Mouse (Mus musculus) bone marrow, adult 2 months (tissue): Measurements from ENCODE around the gene Usp42. TPM values are rescaled to one million over a fixed set of nuclear protein-coding genes. Genes with fewer than 3 reads are reported as not detected.

Source experiments
- H3K27ac ChIP-seq: fragments of 200-500 bp; 2 replicates; pipeline ENCODE4 v1.5.1; 2012; ENCODE audit warnings: low read depth, mild to moderate bottlenecking, control low read depth, inconsistent platforms, low read length; ENCODE audit not compliant: control insufficient read depth, poor library complexity, insufficient read depth
- H3K4me1 ChIP-seq: fragments of 200-500 bp; 2 replicates; pipeline ENCODE4 v1.6.1; 2011; ENCODE audit warnings: low read length; ENCODE audit not compliant: control insufficient read depth, insufficient read depth
- H3K4me3 ChIP-seq: fragments of 200-500 bp; replicated peaks from 2 replicates; pipeline ENCODE3; 2011; ENCODE audit warnings: mild to moderate bottlenecking, low read depth, low read length, control low read depth; ENCODE audit not compliant: control insufficient read depth
- CTCF ChIP-seq: fragments of 200-500 bp; IDR thresholded peaks from 2 replicates; pipeline ENCODE4 v1.5.1; 2011; ENCODE audit warnings: low read length, control low read depth; ENCODE audit not compliant: control insufficient read depth, insufficient read depth
- POLR2A ChIP-seq: fragments of 200-500 bp; IDR thresholded peaks from 2 replicates; pipeline ENCODE4 v1.6.1; 2011; ENCODE audit warnings: low read depth, mild to moderate bottlenecking, control low read depth, low read length, borderline replicate concordance; ENCODE audit not compliant: control insufficient read depth
- WGBS: fragments of 180-500 bp; shearing (Covaris S2); methylation state at CpG from one replicate; pipeline ENCODE4 v1.1.7; 2018; 5-methylcytosine and 5-hydroxymethylcytosine counted together
- polyA plus RNA-seq: library from polyadenylated mRNA; stranded (reverse); fragments of >200 nt; gene quantifications from 2 replicates; pipeline ENCODE4 v1.2.4, GENCODE M21; 2011; ENCODE audit warnings: low replicate concordance; ENCODE audit not compliant: missing spikeins, insufficient read depth, insufficient read length

Gene Usp42
- polyA plus RNA-seq, 1 experiment, result 6.2 TPM

DNA sequence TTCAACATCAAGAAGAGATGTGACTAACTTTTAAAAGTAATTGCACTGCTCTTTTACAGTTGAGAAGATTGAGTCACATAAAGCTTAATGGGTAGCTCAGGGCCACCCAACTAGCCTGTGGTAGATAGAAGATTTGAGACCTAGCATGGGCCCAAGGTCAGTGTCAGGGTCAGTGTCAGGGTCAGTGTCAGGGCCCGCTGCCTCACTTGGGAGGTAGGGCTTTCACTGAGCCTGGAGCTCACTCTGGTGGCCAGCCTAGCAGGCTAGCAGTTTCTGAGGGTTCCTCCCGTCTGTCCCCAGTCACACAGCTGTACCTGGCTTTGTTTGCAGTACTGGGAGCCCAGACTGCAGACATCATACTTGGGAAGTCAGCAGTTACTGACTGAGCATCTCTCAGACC, 62.7 kb downstream of the Usp42 start:
- 44% methylated on average over 2 of the region's 2 CpGs for WGBS
- H3K4me3 ChIP-seq, result no peak overlapping the region
- TF ChIP-seq POLR2A, result no peak
- peak; percentile 14; the same call in 1 of the 2 replicates for TF ChIP-seq CTCF
- H3K4me1 ChIP-seq, result no peaks in the 10 kb centered on the region; the same call in 1 of the 2 replicates
- no peak overlapping the region for H3K27ac ChIP-seq

DNA sequence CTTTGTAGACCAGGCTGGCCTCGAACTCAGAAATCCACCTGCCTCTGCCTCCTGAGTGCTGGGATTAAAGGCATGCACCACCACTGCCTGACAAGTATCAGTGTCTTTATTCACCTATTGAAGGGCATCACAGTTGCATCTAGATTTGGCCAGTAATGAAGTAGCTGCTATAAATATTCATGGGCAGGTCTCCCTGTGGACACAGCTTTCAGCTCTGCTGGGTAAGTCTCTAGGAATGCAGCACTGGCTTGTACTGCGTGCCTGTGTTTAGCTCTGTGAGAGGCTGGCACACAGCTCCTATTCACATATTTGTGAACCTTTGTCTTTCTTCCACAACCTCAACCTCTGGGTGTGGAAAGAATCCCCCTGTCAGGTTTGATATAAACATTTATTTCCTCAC, 63.2 kb downstream of the Usp42 start:
- Histone ChIP-seq H3K4me3 (no peak overlapping the region), H3K27ac (no peak overlapping the region), H3K4me1 (no peaks in the 10 kb centered on the region; the same call in 1 of the 2 replicates)
- TF ChIP-seq POLR2A (no peak), CTCF (no peak)
- WGBS, result 88% methylated on average over 2 of the region's 2 CpGs

DNA sequence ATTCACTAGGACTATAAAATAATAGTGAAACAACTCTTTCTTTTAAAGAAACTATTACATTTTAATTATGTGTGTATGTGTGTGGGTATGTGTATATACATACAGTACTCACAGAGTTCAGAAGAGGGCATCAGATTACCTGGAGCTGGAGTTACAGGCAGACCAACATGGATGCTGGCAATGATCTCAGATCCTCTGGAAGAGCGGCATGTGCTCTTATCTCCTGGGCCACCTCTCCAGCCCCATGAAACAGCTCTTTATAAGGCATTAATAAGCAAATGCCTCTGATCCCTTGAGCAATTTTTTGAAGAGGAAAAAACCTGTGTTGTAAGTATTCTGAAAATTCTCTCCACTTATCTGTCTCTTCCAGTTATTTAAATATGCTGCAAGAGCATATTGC, 66.1 kb downstream of the Usp42 start:
- TF ChIP-seq POLR2A (no peak), CTCF (no peak)
- WGBS, result 69% methylated on average over 1 of the region's 1 CpGs
- no peak overlapping the region for H3K27ac ChIP-seq
- no peak overlapping the region for H3K4me3 ChIP-seq
- H3K4me1 ChIP-seq, result no peaks in the 10 kb centered on the region; the same call in 1 of the 2 replicates

DNA sequence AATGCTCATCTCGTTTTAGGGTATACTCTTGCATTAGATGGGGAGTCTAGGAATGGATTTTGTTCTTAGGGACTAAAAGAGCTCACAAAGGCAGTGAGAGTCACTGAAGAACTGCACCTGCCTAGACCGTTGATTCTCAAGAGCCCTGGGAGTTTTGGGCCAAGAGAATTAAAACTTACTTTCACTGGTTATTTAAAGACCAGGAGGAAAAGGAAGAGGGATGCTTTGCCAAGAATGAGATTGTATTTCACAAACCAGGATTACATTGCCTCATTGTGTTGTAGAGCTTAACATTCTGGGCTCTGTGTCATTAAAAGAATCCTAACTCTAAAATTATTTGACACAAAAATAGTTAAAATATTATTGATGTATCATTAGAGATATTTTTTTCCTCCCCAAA, 66.5 kb downstream of the Usp42 start:
- no peak overlapping the region for H3K4me3 ChIP-seq
- H3K27ac ChIP-seq, result no peak overlapping the region
- H3K4me1 ChIP-seq, result no peaks in the 10 kb centered on the region; the same call in 1 of the 2 replicates
- WGBS, result 78% methylated on average over 2 of the region's 2 CpGs
- no peak for TF ChIP-seq POLR2A
- TF ChIP-seq CTCF, result no peak

DNA sequence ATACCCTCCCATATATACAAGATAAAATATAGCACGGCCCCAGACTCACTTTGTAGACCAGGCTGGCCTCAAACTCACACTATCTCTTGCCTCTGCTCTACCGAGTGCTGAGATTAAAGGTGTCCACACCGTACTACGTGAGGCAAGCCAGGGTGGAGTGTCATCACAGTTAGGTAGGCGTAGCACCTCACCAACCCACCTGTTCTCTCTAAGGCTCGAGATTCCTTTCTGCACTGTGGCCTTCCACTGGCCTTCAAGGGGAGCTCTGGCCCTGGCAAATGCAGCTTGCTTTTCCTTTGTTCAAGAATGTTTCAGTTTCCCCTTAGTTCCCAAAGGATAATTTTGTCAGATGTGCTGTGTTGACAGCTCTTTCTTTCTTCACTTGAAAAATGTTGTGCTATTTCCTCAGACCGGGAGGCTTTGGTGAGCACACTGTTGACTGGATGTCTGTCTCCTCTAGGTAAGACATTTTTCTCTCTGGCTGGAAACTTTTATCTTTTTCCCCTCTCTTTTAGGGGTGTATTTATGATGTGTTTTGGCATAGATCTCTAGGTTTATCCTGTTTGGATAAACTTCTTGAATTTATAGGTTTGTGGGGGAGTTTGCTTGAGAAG, 68.9 kb downstream of the Usp42 start:
- Histone ChIP-seq H3K4me1 (no peaks in the 10 kb centered on the region), H3K27ac (no peak overlapping the region), H3K4me3 (no peak overlapping the region)
- WGBS, result 77% methylated on average over 7 of the region's 7 CpGs
- no peak for TF ChIP-seq CTCF
- TF ChIP-seq POLR2A, result no peak

Other genes starting within 250 kb of the Usp42 start
- gene Rac1, start 204.2 kb downstream of the Usp42 start, polyA plus RNA-seq, result 75.0 and 92.5 TPM in 2 replicates
- 19.7 and 20.4 TPM in 2 replicates for gene Cyth3, start 109.8 kb downstream of the Usp42 start, polyA plus RNA-seq
- 67.6 and 84.5 TPM in 2 replicates for gene Eif2ak1, start 85.5 kb upstream of the Usp42 start, polyA plus RNA-seq
- not detected in 2 replicates for gene Ankrd61, start 165.4 kb upstream of the Usp42 start, polyA plus RNA-seq
- gene Aimp2, start 177.6 kb upstream of the Usp42 start, polyA plus RNA-seq, result 21.8 and 24.3 TPM in 2 replicates
- gene Pms2, start 177.7 kb upstream of the Usp42 start, polyA plus RNA-seq, result 10.1 and 10.3 TPM in 2 replicates
- 1.5 and 4.5 TPM in 2 replicates for gene Gm42421, start 195.9 kb upstream of the Usp42 start, polyA plus RNA-seq
- gene Rsph10b, start 200.8 kb upstream of the Usp42 start, polyA plus RNA-seq, result 1.9 and 4.8 TPM in 2 replicates